25 mouse cellular contexts compared by ENCODE assay signal in the genomic region with DNA sequence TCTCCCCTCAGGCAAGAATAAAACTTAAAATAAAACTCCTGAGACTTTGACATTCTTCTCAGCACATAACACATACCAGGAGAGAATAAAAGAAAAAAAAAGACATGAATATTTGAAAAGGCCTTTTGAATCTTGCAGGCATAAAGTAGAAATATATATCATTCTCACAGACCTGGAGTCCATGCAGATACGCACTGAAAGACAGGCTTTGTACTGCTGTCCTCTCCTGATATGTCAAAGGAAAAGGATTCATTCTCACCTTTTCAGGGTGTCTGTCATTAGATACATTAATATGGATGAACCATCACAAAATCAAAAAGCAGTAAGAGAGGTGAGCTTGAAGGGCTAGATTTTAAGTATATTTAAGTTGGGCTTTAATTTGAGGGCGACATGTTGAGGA.
"Had no signal": no experiment of that assay in that cellular context is flagged by ENCODE, and none has a peak within 500 bp of the region (broad histone marks: within the 10 kb centered on the region; RNA-seq: fewer than 3 reads in every experiment).

No protein-coding gene starts in this region.

- H3K27ac ChIP-seq: heart, adult 2 months; heart, embryonic 13.5 days; heart, embryonic 15.5 days; hindbrain, embryonic 15.5 days; hindbrain, postnatal 0 days; kidney, embryonic 15.5 days; kidney, postnatal 0 days; limb, embryonic 13.5 days; limb, embryonic 15.5 days had no signal

- H3K36me3 ChIP-seq: heart, embryonic 13.5 days; heart, embryonic 15.5 days; hindbrain, embryonic 13.5 days; hindbrain, embryonic 15.5 days; kidney, embryonic 15.5 days; limb, embryonic 13.5 days; limb, embryonic 15.5 days had no signal

- H3K4me2 ChIP-seq: heart, embryonic 11.5 days; heart, embryonic 13.5 days; heart, embryonic 15.5 days; hindbrain, embryonic 13.5 days; hindbrain, embryonic 15.5 days; kidney, embryonic 15.5 days; limb, embryonic 13.5 days; limb, embryonic 15.5 days had no signal

- H3K27me3 ChIP-seq: heart, embryonic 13.5 days; heart, embryonic 15.5 days; hindbrain, embryonic 13.5 days; hindbrain, embryonic 15.5 days; kidney, embryonic 15.5 days; limb, embryonic 13.5 days; limb, embryonic 15.5 days had no signal

- H3K9ac ChIP-seq: heart, embryonic 13.5 days; heart, embryonic 15.5 days; hindbrain, embryonic 13.5 days; hindbrain, embryonic 15.5 days; kidney, embryonic 15.5 days; limb, embryonic 13.5 days; limb, embryonic 15.5 days had no signal

- H3K4me3 ChIP-seq: heart, adult 2 months; heart, embryonic 13.5 days; heart, embryonic 15.5 days; hindbrain, embryonic 13.5 days; hindbrain, embryonic 15.5 days; kidney, embryonic 15.5 days; limb, embryonic 13.5 days; limb, embryonic 15.5 days had no signal

- ATAC-seq: hindbrain, postnatal 0 days; intestine, embryonic 16.5 days had no signal

- DNase-seq: gastrocnemius, postnatal 14 days; gastrocnemius, postnatal 36 days; heart, adult 11 months; heart, adult 2 months; heart, postnatal 14 days; heart, postnatal 36 days; kidney, adult 11 months; kidney, adult 2 months; kidney, adult 9 months; kidney, postnatal 14 days; kidney, postnatal 36 days; layer of hippocampus, adult 9-11 months; layer of hippocampus, postnatal 36 days; left cerebral cortex, postnatal 4 days had no signal

- H3K4me1 ChIP-seq: heart, embryonic 13.5 days; heart, embryonic 15.5 days; hindbrain, embryonic 13.5 days; hindbrain, embryonic 15.5 days; kidney, embryonic 15.5 days; limb, embryonic 13.5 days; limb, embryonic 15.5 days had no signal

- H3K9me3 ChIP-seq: heart, embryonic 13.5 days; heart, embryonic 15.5 days; hindbrain, embryonic 13.5 days; hindbrain, embryonic 15.5 days; kidney, embryonic 15.5 days; limb, embryonic 13.5 days; limb, embryonic 15.5 days had no signal
